23 mouse cellular contexts compared by ENCODE assay signal in the genomic region with DNA sequence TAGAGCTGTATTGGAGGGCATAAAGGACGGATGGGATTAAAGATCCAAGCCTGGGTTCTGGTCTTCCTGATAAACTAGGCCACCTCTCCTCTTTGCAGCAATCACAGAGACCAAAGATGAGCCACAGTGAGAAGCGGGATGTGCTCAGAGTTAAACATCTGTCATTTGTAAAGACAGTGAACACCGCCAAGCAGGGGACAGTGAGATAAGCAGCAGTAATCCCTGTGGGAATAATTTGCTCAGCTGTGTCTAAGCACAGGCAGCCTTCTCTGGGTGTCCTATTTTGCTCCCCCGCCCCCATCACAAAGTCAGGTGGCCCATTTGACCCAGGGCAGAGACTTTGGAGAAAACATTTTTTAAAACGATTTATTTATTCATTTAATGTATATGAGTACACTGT. TPM values are rescaled to one million over a fixed set of nuclear protein-coding genes. Genes with fewer than 3 reads are reported as not detected.
DNase-seq lines count a peak whose midpoint lies in the region.
"Had no signal": no experiment of that assay in that cellular context is flagged by ENCODE, and none has a peak within 500 bp of the region (broad histone marks: within the 10 kb centered on the region; RNA-seq: fewer than 3 reads in every experiment).

No protein-coding gene starts in this region.

- DNase-seq in heart, adult 11 months: peak; percentile 74
- DNase-seq in heart, adult 8-10 months (ENCODE audit: low spot score): no peak
- peak; percentile 29 for DNase-seq in retina, adult 2 months (ENCODE audit: low read depth, low spot score)
- peak; percentile 67 for DNase-seq in retina, postnatal 1 day
- no peak for DNase-seq in thymus, adult 18-20 months
- no peak for DNase-seq in embryonic facial prominence, embryonic 10.5 days (ENCODE audit: low spot score)
- DNase-seq: adrenal gland, adult 8-10 months; adrenal gland, postnatal 14 days; adrenal gland, postnatal 36 days; B cell, adult 2 months; cerebellum, adult 11-12 months; cerebellum, adult 2 months; cerebellum, adult 9-10 months; cerebellum, postnatal 10 days; cerebellum, postnatal 25 days; forebrain, postnatal 0 days had no signal

- 0 out of 2 replicates have a peak, but pooled peaks cover 5% of the 10 kb centered on the region for H3K9me3 ChIP-seq in embryonic facial prominence, embryonic 10.5 days
- H3K9me3 ChIP-seq: embryonic facial prominence, embryonic 13.5 days; embryonic facial prominence, embryonic 15.5 days; forebrain, embryonic 13.5 days; forebrain, embryonic 15.5 days; G1E had no signal

- WGBS in embryonic facial prominence, embryonic 10.5 days: 83% methylated on average over 5 of the region's 5 CpGs

- H3K4me1 ChIP-seq in embryonic facial prominence, embryonic 10.5 days: peaks cover 15% of the 10 kb centered on the region
- H3K4me1 ChIP-seq: embryonic facial prominence, embryonic 13.5 days; embryonic facial prominence, embryonic 15.5 days; forebrain, embryonic 13.5 days; forebrain, embryonic 15.5 days had no signal

- H3K4me3 ChIP-seq in embryonic facial prominence, embryonic 10.5 days: no peak overlapping the region
- H3K4me3 ChIP-seq: embryonic facial prominence, embryonic 13.5 days; embryonic facial prominence, embryonic 15.5 days; forebrain, embryonic 13.5 days; forebrain, embryonic 15.5 days had no signal

- H3K27me3 ChIP-seq in embryonic facial prominence, embryonic 10.5 days (replicated peaks; ENCODE audit: low read depth, poor library complexity, severe bottlenecking): no peaks in the 10 kb centered on the region
- H3K27me3 ChIP-seq: CH12.LX; embryonic facial prominence, embryonic 13.5 days; embryonic facial prominence, embryonic 15.5 days; forebrain, embryonic 13.5 days; forebrain, embryonic 15.5 days; Patski had no signal

- H3K27ac ChIP-seq in embryonic facial prominence, embryonic 10.5 days (replicated peaks): no peak overlapping the region
- H3K27ac ChIP-seq: embryonic facial prominence, embryonic 13.5 days; embryonic facial prominence, embryonic 15.5 days; forebrain, embryonic 13.5 days; forebrain, embryonic 15.5 days had no signal

- no peaks in the 10 kb centered on the region for H3K36me3 ChIP-seq in embryonic facial prominence, embryonic 10.5 days (replicated peaks)
- H3K36me3 ChIP-seq: embryonic facial prominence, embryonic 13.5 days; embryonic facial prominence, embryonic 15.5 days; forebrain, embryonic 15.5 days; G1E had no signal

RNA-seq across cellular contexts. Expression of a gene that starts 25.6 kb away (rescaled TPM):
- total RNA-seq in heart, adult 8-10 months (2022): 10 to 100 TPM; 59.2 to 67.8 (median 64.1) TPM
- polyA plus RNA-seq in embryonic facial prominence, embryonic 10.5 days (2016; fragmentation: Nextera tagmentation; extraction: Ambion mirVana): 1.4 and 1.8 TPM in 2 replicates

Comparison
In these comparisons a context has a peak if more than half of its experiments do, and no peak if none do; other contexts are left out.
1. DNase-seq: peak in heart, adult 11 months (single experiment), retina, adult 2 months (single experiment) and retina, postnatal 1 day (single experiment); none in heart, adult 8-10 months (single experiment), thymus, adult 18-20 months (0 of 2) and embryonic facial prominence, embryonic 10.5 days (single experiment).